Mouse (Mus musculus): ENCODE results near the gene Tmem107. TPM values are rescaled to one million over a fixed set of nuclear protein-coding genes. Genes with fewer than 3 reads are reported as not detected.

The Tmem107 gene
- polyA plus RNA-seq, 1 experiment = 9.8 TPM

DNA sequence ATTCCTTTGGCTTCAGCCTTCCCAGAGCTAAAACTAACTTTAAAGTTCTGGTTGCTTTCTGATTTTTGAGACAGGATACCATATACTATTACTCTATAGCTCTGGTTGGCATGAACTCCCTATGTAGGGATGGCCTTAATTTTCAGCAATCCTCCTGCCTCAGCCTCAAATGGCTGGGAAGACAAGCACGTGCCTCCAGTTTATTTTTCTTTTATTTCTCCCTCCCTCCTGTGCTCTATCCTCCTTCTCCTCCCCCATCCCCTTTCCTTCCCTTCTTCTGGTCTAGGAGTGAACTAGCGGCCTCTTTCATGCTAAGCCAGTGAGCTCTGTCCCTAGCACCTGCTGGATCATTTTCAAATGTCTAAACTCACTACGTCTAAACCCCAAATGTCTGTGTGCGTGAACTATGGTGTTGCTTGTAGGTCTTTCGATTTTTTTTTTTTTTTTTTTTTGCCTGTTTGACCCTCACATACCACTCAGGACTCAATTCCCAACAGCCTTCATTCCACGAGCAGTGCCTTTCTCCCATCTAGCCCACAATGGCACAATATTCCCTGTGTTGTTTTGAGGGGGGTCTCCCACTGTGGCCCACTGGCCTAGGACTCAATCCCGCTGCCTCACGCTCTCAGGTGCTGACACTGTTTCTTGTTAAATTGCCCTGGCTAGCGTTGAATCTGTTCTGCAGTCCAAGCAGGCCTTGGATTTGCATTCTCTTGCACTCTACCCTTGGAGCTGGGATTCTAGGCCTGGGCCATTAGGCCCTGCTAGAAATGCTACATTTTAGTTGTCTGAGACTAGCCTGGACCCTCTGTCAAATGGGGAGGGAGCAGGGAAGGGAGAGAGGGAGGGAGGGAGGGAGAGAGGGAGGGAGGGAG is 6.1 kb upstream of the Tmem107 start:
- H3K4me1 ChIP-seq (ENCODE audit: control insufficient read depth, insufficient read depth, low read length) = peaks cover 18% of the 10 kb centered on the region
- H3K4me3 ChIP-seq (ENCODE audit: insufficient read depth, low read length) = peak overlapping the region; percentile 67
- TF ChIP-seq CTCF (IDR thresholded peaks at IDR 0.05; ENCODE audit: low read depth, low read length) = no peak
- no peak for TF ChIP-seq POLR2A (IDR thresholded peaks at IDR 0.05; ENCODE audit: borderline replicate concordance, low read depth, low read length)
- H3K27ac ChIP-seq (ENCODE audit: insufficient read depth, low read depth, low read length) = peak overlapping the region; percentile 8

DNA sequence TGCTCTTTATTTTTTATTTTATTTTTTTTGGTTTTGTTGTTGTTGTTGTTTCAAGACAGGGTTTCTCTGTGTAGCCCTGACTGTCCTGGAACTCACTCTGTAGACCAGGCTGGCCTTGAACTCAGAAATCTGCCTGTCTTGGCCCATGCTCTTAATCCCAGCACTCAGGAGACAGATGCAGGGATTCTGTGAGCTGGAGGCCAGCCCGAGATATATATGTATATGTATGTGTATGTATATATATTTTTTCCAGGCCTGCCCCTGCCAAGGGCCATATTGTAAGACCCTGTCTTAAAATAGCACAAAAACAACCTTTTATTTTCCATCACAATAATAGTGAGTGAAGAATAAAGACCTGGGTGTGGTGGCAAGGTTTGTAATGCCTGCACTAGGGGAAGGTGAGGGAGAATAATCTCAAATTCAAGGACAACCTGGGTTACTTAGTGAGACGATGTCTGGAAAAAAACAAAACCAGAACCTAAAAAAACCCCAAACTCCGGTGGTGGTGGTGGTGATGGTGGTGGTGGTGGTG is 5.1 kb upstream of the Tmem107 start:
- TF ChIP-seq CTCF (IDR thresholded peaks at IDR 0.05; ENCODE audit: low read depth, low read length) = no peak
- no peak for TF ChIP-seq POLR2A (IDR thresholded peaks at IDR 0.05; ENCODE audit: borderline replicate concordance, low read depth, low read length)
- Histone ChIP-seq H3K27ac (ENCODE audit: insufficient read depth, low read depth, low read length) (no peak overlapping the region), H3K4me1 (ENCODE audit: control insufficient read depth, insufficient read depth, low read length) (peaks cover 20% of the 10 kb centered on the region), H3K4me3 (ENCODE audit: insufficient read depth, low read length) (no peak overlapping the region)

DNA sequence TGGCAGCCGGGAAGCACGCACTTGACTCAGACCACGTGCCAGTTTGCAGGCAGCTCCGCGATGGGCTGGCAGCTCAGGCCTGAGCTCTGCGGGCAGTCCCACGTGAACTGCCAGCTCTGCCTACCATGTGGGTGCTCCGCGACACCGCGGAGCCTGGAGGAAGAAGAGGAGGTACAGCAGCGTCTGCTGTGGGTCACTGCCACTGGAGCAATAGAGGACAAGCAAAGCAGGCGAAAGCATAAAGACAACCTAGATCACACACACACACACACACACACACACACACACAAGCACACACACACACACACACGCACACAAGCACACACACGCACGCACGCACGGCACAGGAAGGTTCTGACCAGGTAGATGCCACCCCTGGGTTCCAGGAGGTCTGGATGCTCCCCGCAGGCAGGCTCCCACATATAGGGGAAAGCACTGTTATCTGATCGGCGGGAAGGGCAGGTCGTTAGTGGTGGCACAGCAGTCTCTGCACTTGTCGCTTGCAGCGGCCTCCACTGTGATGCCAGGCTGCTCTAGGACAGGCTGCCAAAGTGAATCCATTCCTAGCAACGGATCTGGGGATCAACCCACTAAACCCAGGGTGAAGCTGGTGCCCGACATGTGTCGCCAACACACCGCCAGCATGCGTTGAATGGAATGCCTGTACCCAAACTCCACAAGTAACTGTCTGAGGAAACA is 4.3 kb upstream of the Tmem107 start:
- H3K4me1 ChIP-seq (ENCODE audit: control insufficient read depth, insufficient read depth, low read length) = peaks cover 20% of the 10 kb centered on the region
- no peak overlapping the region for H3K4me3 ChIP-seq (ENCODE audit: insufficient read depth, low read length)
- TF ChIP-seq POLR2A (IDR thresholded peaks at IDR 0.05; ENCODE audit: borderline replicate concordance, low read depth, low read length) = no peak
- TF ChIP-seq CTCF (IDR thresholded peaks at IDR 0.05; ENCODE audit: low read depth, low read length) = no peak
- no peak overlapping the region for H3K27ac ChIP-seq (ENCODE audit: insufficient read depth, low read depth, low read length)

DNA sequence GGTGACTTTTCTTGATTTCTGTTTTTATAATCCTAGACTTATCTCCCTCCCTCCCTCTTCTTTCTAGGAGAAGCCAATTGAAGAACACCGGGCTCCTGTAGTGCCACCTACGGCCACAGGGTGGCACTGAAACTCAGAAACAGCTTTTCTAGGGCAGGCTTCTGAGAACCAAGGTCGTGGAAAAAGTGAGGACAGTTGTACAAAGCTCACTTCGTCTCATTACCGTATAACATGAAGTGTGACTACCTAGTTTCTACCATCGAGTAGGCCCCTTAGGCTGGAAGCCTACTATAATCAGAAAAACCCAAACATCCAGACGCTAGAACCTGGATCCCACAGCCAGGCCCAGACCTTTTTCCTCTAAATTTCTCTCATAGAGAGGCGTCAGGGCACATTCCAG is 3.6 kb upstream of the Tmem107 start:
- Histone ChIP-seq H3K4me1 (ENCODE audit: control insufficient read depth, insufficient read depth, low read length) (peaks cover 20% of the 10 kb centered on the region), H3K4me3 (ENCODE audit: insufficient read depth, low read length) (no peak overlapping the region), H3K27ac (ENCODE audit: insufficient read depth, low read depth, low read length) (no peak overlapping the region)
- peak; percentile 57; the same call in 1 of the 2 replicates for TF ChIP-seq CTCF (IDR thresholded peaks at IDR 0.05; ENCODE audit: low read depth, low read length)
- TF ChIP-seq POLR2A (IDR thresholded peaks at IDR 0.05; ENCODE audit: borderline replicate concordance, low read depth, low read length) = no peak

DNA sequence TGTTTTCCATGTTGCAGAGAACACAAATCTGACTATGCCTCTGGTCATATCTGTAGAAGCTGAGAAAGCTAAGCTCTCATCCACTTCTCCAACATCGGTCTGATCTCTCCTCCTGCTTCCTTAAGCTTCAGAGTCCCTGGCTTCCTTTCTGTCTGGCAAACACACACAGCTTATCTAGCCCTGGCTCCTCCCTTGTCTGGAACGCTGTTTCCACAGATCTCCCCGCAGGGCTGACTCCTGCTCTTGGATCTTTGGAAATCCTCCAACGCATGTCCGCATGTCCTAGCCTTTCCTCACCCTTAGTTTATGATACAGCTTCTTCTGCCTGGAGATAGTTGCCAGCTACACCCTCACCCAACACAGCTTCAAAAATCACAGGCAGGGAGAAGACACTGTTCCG is 3.0 kb upstream of the Tmem107 start:
- TF ChIP-seq POLR2A (IDR thresholded peaks at IDR 0.05; ENCODE audit: borderline replicate concordance, low read depth, low read length) = no peak
- no peak for TF ChIP-seq CTCF (IDR thresholded peaks at IDR 0.05; ENCODE audit: low read depth, low read length)
- Histone ChIP-seq H3K27ac (ENCODE audit: insufficient read depth, low read depth, low read length) (no peak overlapping the region), H3K4me1 (ENCODE audit: control insufficient read depth, insufficient read depth, low read length) (peaks cover 24% of the 10 kb centered on the region), H3K4me3 (ENCODE audit: insufficient read depth, low read length) (no peak overlapping the region)

DNA sequence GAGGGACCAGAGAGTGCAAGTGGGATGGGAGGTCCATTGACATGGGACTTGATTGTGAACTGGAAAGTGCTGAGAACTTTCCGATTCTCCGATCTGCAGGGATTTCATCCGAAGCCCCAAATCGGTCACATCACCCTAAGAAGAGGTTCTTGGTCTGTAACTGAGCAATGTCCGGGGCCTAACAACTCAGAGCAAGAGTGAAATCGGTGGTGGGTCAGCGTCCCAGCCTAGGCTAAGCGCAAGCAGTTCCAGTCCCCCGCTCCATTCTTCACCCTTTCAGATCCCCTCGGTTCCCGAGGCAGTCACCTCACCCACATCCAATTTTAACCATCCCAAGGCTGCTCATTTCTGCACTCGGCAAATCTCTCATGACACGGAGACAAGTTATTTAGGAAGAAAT is 513 bp upstream of the Tmem107 start:
- Histone ChIP-seq H3K4me3 (ENCODE audit: insufficient read depth, low read length) (peak overlapping the region; percentile 69), H3K4me1 (ENCODE audit: control insufficient read depth, insufficient read depth, low read length) (peaks cover 23% of the 10 kb centered on the region), H3K27ac (ENCODE audit: insufficient read depth, low read depth, low read length) (peak overlapping the region; percentile 55)
- TF ChIP-seq CTCF (IDR thresholded peaks at IDR 0.05; ENCODE audit: low read depth, low read length) = no peak
- TF ChIP-seq POLR2A (IDR thresholded peaks at IDR 0.05; ENCODE audit: borderline replicate concordance, low read depth, low read length) = no peak

DNA sequence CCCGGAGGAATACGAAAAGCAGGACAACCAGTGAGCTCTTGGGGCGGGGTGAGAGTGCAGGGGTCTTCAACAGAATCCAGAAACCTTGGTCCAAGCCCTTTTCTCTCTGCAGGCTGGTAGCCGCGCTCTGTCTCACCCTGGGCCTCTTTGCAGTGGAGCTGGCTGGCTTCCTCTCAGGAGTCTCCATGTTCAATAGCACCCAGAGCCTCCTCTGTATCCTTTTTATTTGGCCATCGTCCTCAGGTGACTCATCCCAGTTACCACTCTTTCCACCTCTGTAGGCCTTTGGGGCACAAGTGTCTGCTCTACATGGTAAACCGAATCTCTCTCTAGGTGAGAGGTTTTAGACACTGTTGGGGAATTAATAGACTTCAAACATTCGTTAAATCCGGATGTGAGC is 656 bp downstream of the Tmem107 start:
- Histone ChIP-seq H3K27ac (ENCODE audit: insufficient read depth, low read depth, low read length) (0 out of 2 replicates have a peak overlapping the region, but pooled peaks have one; percentile 3), H3K4me3 (ENCODE audit: insufficient read depth, low read length) (peak overlapping the region; percentile 69), H3K4me1 (ENCODE audit: control insufficient read depth, insufficient read depth, low read length) (peaks cover 23% of the 10 kb centered on the region)
- no peak for TF ChIP-seq POLR2A (IDR thresholded peaks at IDR 0.05; ENCODE audit: borderline replicate concordance, low read depth, low read length)
- no peak for TF ChIP-seq CTCF (IDR thresholded peaks at IDR 0.05; ENCODE audit: low read depth, low read length)

DNA sequence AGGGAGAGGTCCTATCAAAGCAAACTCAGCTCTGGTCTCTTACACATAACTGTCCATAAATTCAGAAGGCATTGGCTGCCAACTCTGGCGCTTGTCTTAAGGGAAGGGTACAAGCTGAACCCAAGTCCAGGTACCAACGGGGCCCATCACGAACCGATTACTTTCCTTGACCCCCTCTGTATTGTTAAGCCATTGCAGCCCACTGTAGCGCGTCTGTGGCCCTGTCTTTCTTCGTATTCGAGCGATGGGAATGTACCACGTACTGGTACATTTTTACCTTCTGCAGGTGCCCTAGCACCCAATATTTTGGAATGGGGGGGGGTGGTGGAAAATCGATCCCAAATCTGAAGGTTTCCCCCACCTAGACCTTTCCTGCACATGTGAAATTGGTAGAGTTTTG is 1.6 kb downstream of the Tmem107 start:
- no peak overlapping the region for H3K27ac ChIP-seq (ENCODE audit: insufficient read depth, low read depth, low read length)
- no peak overlapping the region for H3K4me3 ChIP-seq (ENCODE audit: insufficient read depth, low read length)
- peaks cover 19% of the 10 kb centered on the region for H3K4me1 ChIP-seq (ENCODE audit: control insufficient read depth, insufficient read depth, low read length)
- TF ChIP-seq CTCF (IDR thresholded peaks at IDR 0.05; ENCODE audit: low read depth, low read length) = no peak
- TF ChIP-seq POLR2A (IDR thresholded peaks at IDR 0.05; ENCODE audit: borderline replicate concordance, low read depth, low read length) = no peak

DNA sequence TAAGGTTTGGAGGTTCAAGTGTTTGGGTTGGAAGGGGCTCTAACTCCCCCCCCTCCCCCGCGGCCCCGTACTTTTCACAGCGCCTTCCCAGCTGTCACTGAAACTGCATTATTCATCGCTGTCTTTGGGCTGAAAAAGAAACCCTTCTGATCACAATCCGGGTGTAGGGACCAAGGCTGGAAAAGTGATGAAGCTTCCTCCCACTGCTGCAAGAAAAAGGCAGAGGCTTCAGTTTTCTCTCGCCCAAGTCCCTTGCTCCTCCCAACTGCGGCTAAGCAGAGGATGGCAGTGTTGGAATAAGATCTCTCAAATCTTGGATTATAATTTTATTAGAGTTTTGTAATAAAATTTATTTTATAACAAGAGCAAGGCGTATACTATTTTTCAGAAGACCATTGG is 2.1 kb downstream of the Tmem107 start:
- Histone ChIP-seq H3K27ac (ENCODE audit: insufficient read depth, low read depth, low read length) (peak overlapping the region; percentile 19; the same call in 1 of the 2 replicates), H3K4me3 (ENCODE audit: insufficient read depth, low read length) (0 out of 2 replicates have a peak overlapping the region, but pooled peaks have one; percentile 4), H3K4me1 (ENCODE audit: control insufficient read depth, insufficient read depth, low read length) (peaks cover 21% of the 10 kb centered on the region)
- TF ChIP-seq CTCF (IDR thresholded peaks at IDR 0.05; ENCODE audit: low read depth, low read length) (no peak), POLR2A (IDR thresholded peaks at IDR 0.05; ENCODE audit: borderline replicate concordance, low read depth, low read length) (no peak)
